10 mouse cellular contexts compared by ENCODE assay signal in the genomic region with DNA sequence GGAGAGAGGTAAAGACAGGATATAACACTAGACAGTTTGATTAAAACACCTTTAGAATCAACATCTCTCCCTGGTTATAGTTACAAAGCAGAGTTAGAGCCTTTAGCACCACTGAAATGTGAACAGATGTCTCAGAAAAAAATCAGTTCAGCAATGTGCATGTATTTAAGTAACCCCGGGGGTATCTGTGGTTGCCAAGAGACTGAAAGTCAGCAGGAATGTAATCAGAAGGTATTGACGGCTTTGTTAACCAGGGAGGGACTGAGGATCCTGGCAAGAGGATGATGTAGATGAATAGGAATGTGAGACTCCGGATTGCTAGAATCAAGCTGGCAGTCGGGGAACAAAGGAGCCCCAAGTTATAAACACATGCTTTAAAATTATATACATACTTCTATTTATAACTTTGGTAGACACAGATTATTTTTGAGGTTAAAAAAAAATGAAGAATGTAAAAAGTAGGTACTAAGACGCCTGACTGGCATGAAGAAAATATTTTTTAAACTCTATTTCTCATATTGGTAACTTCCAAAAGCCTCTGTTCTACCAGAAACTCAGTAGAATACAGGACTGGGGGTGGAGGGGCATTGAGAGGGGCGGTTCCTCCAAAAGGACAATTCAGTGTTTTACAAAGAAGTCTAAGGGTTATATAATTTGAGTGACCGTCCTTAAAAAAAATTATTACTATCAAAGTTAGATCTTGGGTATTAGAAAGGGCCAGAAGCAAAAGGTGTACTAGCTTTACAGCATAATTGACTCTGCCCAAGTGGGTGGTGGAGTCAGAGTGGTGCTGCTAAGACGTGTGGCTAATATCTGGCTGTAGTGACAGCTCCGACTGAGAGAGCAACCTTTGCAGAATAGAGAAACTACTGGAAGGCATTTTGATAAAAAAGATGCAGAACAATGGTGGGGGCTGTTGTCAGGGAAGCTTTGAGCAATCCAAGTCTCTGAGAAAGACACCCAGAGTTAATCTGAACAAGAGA.
DNase-seq lines count a peak whose midpoint lies in the region; ATAC-seq lines count a peak whose summit lies in the region.
"Had no signal": no experiment of that assay in that cellular context is flagged by ENCODE, and none has a peak within 500 bp of the region (broad histone marks: within the 10 kb centered on the region; RNA-seq: fewer than 3 reads in every experiment).

No protein-coding gene starts in this region.

- H3K9ac ChIP-seq in heart, embryonic 15.5 days = no peak overlapping the region
- H3K9ac ChIP-seq in forebrain, embryonic 12.5 days = no peak overlapping the region
- H3K9ac ChIP-seq in midbrain, embryonic 14.5 days (replicated peaks; ENCODE audit: low read length) = no peak overlapping the region

- H3K36me3 ChIP-seq in heart, embryonic 15.5 days = no peaks in the 10 kb centered on the region
- H3K36me3 ChIP-seq in forebrain, embryonic 12.5 days (replicated peaks) = no peaks in the 10 kb centered on the region
- H3K36me3 ChIP-seq in midbrain, embryonic 14.5 days (ENCODE audit: control insufficient read depth, insufficient read depth, low read length) = no peaks in the 10 kb centered on the region

- 24% methylated on average over 9 of the region's 9 CpGs for WGBS in heart, embryonic 15.5 days
- WGBS in forebrain, embryonic 12.5 days = 18% methylated on average over 9 of the region's 9 CpGs
- 10% methylated on average over 9 of the region's 9 CpGs for WGBS in midbrain, embryonic 14.5 days

- no peaks in the 10 kb centered on the region for H3K9me3 ChIP-seq in heart, embryonic 15.5 days (replicated peaks)
- no peaks in the 10 kb centered on the region for H3K9me3 ChIP-seq in forebrain, embryonic 12.5 days
- H3K9me3 ChIP-seq in midbrain, embryonic 14.5 days (ENCODE audit: control insufficient read depth, low read length) = no peaks in the 10 kb centered on the region

- H3K27ac ChIP-seq in heart, embryonic 15.5 days = no peak overlapping the region
- 0 out of 2 replicates have a peak overlapping the region, but pooled peaks have one; percentile 9 for H3K27ac ChIP-seq in forebrain, embryonic 12.5 days
- H3K27ac ChIP-seq in midbrain, embryonic 14.5 days (replicated peaks; ENCODE audit: low read depth, low read length) = no peak overlapping the region

- no peak overlapping the region for H3K4me3 ChIP-seq in heart, embryonic 15.5 days
- H3K4me3 ChIP-seq in forebrain, embryonic 12.5 days (replicated peaks) = no peak overlapping the region
- H3K4me3 ChIP-seq in midbrain, embryonic 14.5 days (replicated peaks; ENCODE audit: low read depth, low read length) = no peak overlapping the region

- H3K27me3 ChIP-seq in heart, embryonic 15.5 days = no peaks in the 10 kb centered on the region
- H3K27me3 ChIP-seq in forebrain, embryonic 12.5 days = no peaks in the 10 kb centered on the region
- no peaks in the 10 kb centered on the region for H3K27me3 ChIP-seq in midbrain, embryonic 14.5 days (ENCODE audit: control insufficient read depth, insufficient read depth, low read length)

- peaks cover 6% of the 10 kb centered on the region; the same call in 1 of the 2 replicates for H3K4me1 ChIP-seq in heart, embryonic 15.5 days (replicated peaks)
- peaks cover 21% of the 10 kb centered on the region for H3K4me1 ChIP-seq in forebrain, embryonic 12.5 days
- peaks cover 31% of the 10 kb centered on the region for H3K4me1 ChIP-seq in midbrain, embryonic 14.5 days (ENCODE audit: control insufficient read depth, insufficient read depth, low read length)

- no peak for ATAC-seq in heart, embryonic 15.5 days (replicated peaks; ENCODE audit: insufficient number of reproducible peaks, insufficient read depth, low FRiP score, low read depth)
- peak; percentile 68 for ATAC-seq in forebrain, embryonic 12.5 days (ENCODE audit: low FRiP score)
- peak; percentile 62; the same call in 1 of the 2 replicates for ATAC-seq in midbrain, embryonic 14.5 days (ENCODE audit: low FRiP score, low TSS enrichment)
- ATAC-seq in inflammation-experienced regulatory T-cells, adult 6 months = no peak

- H3K4me2 ChIP-seq in heart, embryonic 15.5 days = 0 out of 2 replicates have a peak overlapping the region, but pooled peaks have one; percentile 7
- no peak overlapping the region for H3K4me2 ChIP-seq in forebrain, embryonic 12.5 days
- no peak overlapping the region for H3K4me2 ChIP-seq in midbrain, embryonic 14.5 days (ENCODE audit: low read length)

- DNase-seq in heart, adult 9 months (ENCODE audit: low spot score in 2 of 2) = no peak
- DNase-seq in ZHBTc4 (ENCODE audit: low read depth, low spot score) = peak; percentile 18
- peak; percentile 81 for DNase-seq in midbrain, embryonic 14.5 days
- DNase-seq in gastrocnemius, postnatal 25 days = no peak
- no peak for DNase-seq in kidney, adult 18-20 months
- DNase-seq: adrenal gland, adult 8-10 months; right cerebral cortex, postnatal 14 days had no signal

Comparison
In these comparisons a context has a peak if more than half of its experiments do, and no peak if none do; other contexts are left out.
1. ATAC-seq: peak in forebrain, embryonic 12.5 days (single experiment) and midbrain, embryonic 14.5 days (single experiment); none in heart, embryonic 15.5 days (single experiment) and inflammation-experienced regulatory T-cells, adult 6 months (single experiment).
2. DNase-seq: peak in ZHBTc4 (single experiment) and midbrain, embryonic 14.5 days (single experiment); none in heart, adult 9 months (0 of 2), gastrocnemius, postnatal 25 days (single experiment) and kidney, adult 18-20 months (single experiment).